Mouse (Mus musculus): ENCODE data around the gene Midn. TPM values are rescaled to one million over a fixed set of nuclear protein-coding genes. Genes with fewer than 3 reads are reported as not detected.

Midn gene
- total and polyA plus RNA-seq, 3 experiments: 8.1 to 26.7 TPM; not detected in 1

DNA sequence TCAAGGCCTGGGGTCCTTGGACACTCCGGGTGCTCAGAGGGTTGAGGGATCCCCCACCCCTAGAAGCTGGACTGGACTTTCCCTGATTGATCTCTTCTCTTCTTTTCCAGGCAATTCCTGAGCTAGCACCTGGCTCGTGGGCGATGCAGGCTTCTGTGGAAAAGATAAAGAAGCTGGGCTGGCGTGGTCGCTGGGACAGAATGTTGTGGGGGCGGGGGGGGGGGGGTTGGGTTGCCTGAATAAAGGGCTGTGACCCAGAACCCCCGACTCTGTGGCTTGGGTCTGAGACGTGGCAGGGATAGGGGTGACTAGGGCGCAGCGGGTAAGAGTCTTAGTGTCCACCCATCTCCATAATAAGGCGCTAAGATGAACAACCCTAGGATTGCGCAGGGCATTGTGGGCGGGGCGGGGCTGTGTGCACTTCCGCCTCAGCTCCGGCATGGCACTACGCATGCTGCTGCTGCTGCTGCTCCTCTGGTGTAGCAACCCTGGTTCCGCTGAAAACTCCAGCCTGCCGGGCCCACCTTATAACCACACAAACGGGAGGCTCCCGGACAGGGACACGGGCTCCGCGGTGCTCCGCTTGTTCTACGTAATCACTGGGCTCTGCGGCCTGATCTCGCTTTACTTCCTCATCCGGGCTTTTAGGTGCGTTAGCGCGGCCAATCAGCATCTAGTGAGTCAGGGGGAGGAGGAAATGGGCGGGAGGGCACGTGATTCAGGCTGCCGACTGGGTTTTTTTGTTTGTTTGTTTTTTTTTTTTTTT lies 24.6 kb downstream of the Midn start, which contains the start of gene 1600002K03Rik:
Gene 1600002K03Rik (plus strand): TSS at position 418 of the 766 bp plus-strand sequence.
- Histone ChIP-seq H3K36me3 (ENCODE audit: control insufficient read depth in 1 of 2, insufficient read depth in 2 of 2, low read length in 2 of 2) (peaks cover 0 to 12% of the 10 kb centered on the region in 2 experiments; a peak in 2 of 4 replicates), H3K79me2 (ENCODE audit: control insufficient read depth, insufficient read depth, low read length, poor library complexity) (peaks cover 11% of the 10 kb centered on the region; the same call in 1 of the 2 replicates), H3K27me3 (ENCODE audit: control insufficient read depth in 1 of 2, insufficient read depth in 2 of 2, low read length in 2 of 2) (no peaks in the 10 kb centered on the region), H3K9ac (ENCODE audit: control insufficient read depth, low read depth, low read length, poor library complexity, severe bottlenecking) (peak within 1 kb of the TSS; percentile 98), H3K27ac (ENCODE audit: control insufficient read depth, low read depth, low read length) (peak within 1 kb of the TSS; percentile 100), H3K4me1 (ENCODE audit: control insufficient read depth in 1 of 2, insufficient read depth in 2 of 2, low read length in 2 of 2) (peaks cover 0 to 11% of the 10 kb centered on the region in 2 experiments; a peak in 1 of 4 replicates), H3K9me3 (replicated peaks; ENCODE audit: insufficient read depth, low read length) (no peaks in the 10 kb centered on the region), H3K4me3 (ENCODE audit: control insufficient read depth in 1 of 2, insufficient read depth in 1 of 2, low read depth in 2 of 2, low read length in 2 of 2) (peak within 1 kb of the TSS; percentile 78 to 85)
- TF ChIP-seq TCF12 (IDR thresholded peaks at IDR 0.05; ENCODE audit: low read depth, low read length) (peak; percentile 58; the same call in 1 of the 2 replicates), NRF1 (IDR thresholded peaks at IDR 0.05; ENCODE audit: insufficient read depth, low read depth, low read length, poor library complexity, severe bottlenecking) (peak; percentile 66), USF2 (IDR thresholded peaks at IDR 0.05; ENCODE audit: borderline replicate concordance in 1 of 2, insufficient read depth in 1 of 2, low read depth in 1 of 2, low read length in 2 of 2) (peak in 1 of 2 experiments; percentile 79; a peak in 2 of 4 replicates), CTCF (IDR thresholded peaks at IDR 0.05 in 2 of 3, conservative IDR thresholded peaks at IDR 0.05 in 1 of 3; ENCODE audit: control insufficient read depth in 1 of 3, insufficient read depth in 1 of 3, low read depth in 2 of 3, low read length in 3 of 3, poor library complexity in 1 of 3, severe bottlenecking in 1 of 3) (no peak), MEF2A (IDR thresholded peaks at IDR 0.05; ENCODE audit: extremely low read depth, insufficient replicate concordance, low read depth, low read length, poor library complexity, severe bottlenecking) (no peak), MAFK (IDR thresholded peaks at IDR 0.05; ENCODE audit: borderline replicate concordance, low read depth, low read length) (no peak), HCFC1 (IDR thresholded peaks at IDR 0.05; ENCODE audit: low read depth, low read length) (peak; percentile 81), MXI1 (IDR thresholded peaks at IDR 0.05; ENCODE audit: low read depth, low read length) (peak; percentile 96), USF1 (IDR thresholded peaks at IDR 0.05; ENCODE audit: low read depth, low read length) (peak; percentile 93), SIN3A (IDR thresholded peaks at IDR 0.05; ENCODE audit: low read length) (peak; percentile 88), BHLHE40 (IDR thresholded peaks at IDR 0.05; ENCODE audit: borderline replicate concordance, low read depth, low read length) (peak; percentile 96), ELF1 (IDR thresholded peaks at IDR 0.05; ENCODE audit: low read depth, low read length) (peak; percentile 90), ZNF384 (IDR thresholded peaks at IDR 0.05; ENCODE audit: low read depth, low read length) (peak; percentile 95), KAT2A (conservative IDR thresholded peaks at IDR 0.05; ENCODE audit: low read depth, low read length) (no peak; the same call in 1 of the 2 replicates), ZMIZ1 (IDR thresholded peaks at IDR 0.05; ENCODE audit: low read depth, low read length) (peak; percentile 25; the same call in 1 of the 2 replicates), ETS1 (IDR thresholded peaks at IDR 0.05; ENCODE audit: low read depth, low read length) (peak; percentile 40; the same call in 1 of the 2 replicates), MAX (IDR thresholded peaks at IDR 0.05; ENCODE audit: low read length) (peak; percentile 82), POLR2A (IDR thresholded peaks at IDR 0.05; ENCODE audit: control insufficient read depth in 1 of 2, insufficient read depth in 1 of 2, low read depth in 1 of 2, low read length in 2 of 2, poor library complexity in 1 of 2) (peak; percentile 89 to 95), TBP (IDR thresholded peaks at IDR 0.05; ENCODE audit: low read depth, low read length) (peak; percentile 74), MAZ (IDR thresholded peaks at IDR 0.05; ENCODE audit: low read depth, low read length) (peak; percentile 54), GABPA (IDR thresholded peaks at IDR 0.05; ENCODE audit: low read depth, low read length) (no peak), POLR2AphosphoS2 (IDR thresholded peaks at IDR 0.05; ENCODE audit: low read length) (peak; percentile 94), RCOR1 (IDR thresholded peaks at IDR 0.05; ENCODE audit: low read depth, low read length) (no peak), NELFE (IDR thresholded peaks at IDR 0.05; ENCODE audit: low read depth, low read length) (peak; percentile 86), UBTF (IDR thresholded peaks at IDR 0.05; ENCODE audit: borderline replicate concordance, insufficient read depth, low read depth, low read length) (no peak), MYC (IDR thresholded peaks at IDR 0.05; ENCODE audit: low read depth, low read length) (peak; percentile 93)
- peak; percentile 98 for DNase-seq (ENCODE audit: low read depth, low spot score)

Measured in MEL (cell line).